Mouse (Mus musculus) liver, adult 2 months (tissue): ENCODE measurements around the gene Cpa3. TPM values are rescaled to one million over a fixed set of nuclear protein-coding genes. Genes with fewer than 3 reads are reported as not detected.

Experiments used
- DNase-seq: peaks from one replicate; pipeline ENCODE4 v3.0.0-alpha.2; 2011; ENCODE audit warnings: low read depth, low spot score; ENCODE audit errors: extremely low read depth
- H3K27ac ChIP-seq: fragments of 200-500 bp; replicated peaks from 2 replicates; pipeline ENCODE4 v1.5.1; 2012; ENCODE audit warnings: low read depth, mild to moderate bottlenecking, control low read depth, inconsistent platforms, low read length; ENCODE audit not compliant: insufficient read depth
- H3K27me3 ChIP-seq: fragments of 200-500 bp; 2 replicates; pipeline ENCODE4 v1.6.1; 2012; ENCODE audit warnings: mild to moderate bottlenecking, moderate library complexity, low read length, inconsistent platforms; ENCODE audit not compliant: control insufficient read depth, insufficient read depth
- H3K36me3 ChIP-seq: fragments of 200-500 bp; 2 replicates; pipeline ENCODE4 v1.6.1; 2012; ENCODE audit warnings: low read length, inconsistent platforms; ENCODE audit not compliant: control insufficient read depth, insufficient read depth
- H3K4me1 ChIP-seq: fragments of 200-500 bp; 2 replicates; pipeline ENCODE4 v1.6.1; 2011; ENCODE audit warnings: low read length; ENCODE audit not compliant: control insufficient read depth, insufficient read depth
- H3K4me3 ChIP-seq: fragments of 200-500 bp; 2 replicates; pipeline ENCODE4 v1.5.1; 2011; ENCODE audit warnings: low read depth, mild to moderate bottlenecking, control low read depth, low read length, moderate library complexity; ENCODE audit not compliant: insufficient read depth
- H3K79me2 ChIP-seq: fragments of 200-500 bp; 2 replicates; pipeline ENCODE4 v1.6.1; 2012; ENCODE audit warnings: inconsistent platforms, mild to moderate bottlenecking, low read length, moderate library complexity; ENCODE audit not compliant: control insufficient read depth, insufficient read depth
- H3K9ac ChIP-seq: fragments of 200-500 bp; 2 replicates; pipeline ENCODE4 v1.6.1; 2012; ENCODE audit warnings: low read depth, mild to moderate bottlenecking, control low read depth, inconsistent platforms, low read length
- CTCF ChIP-seq: fragments of 200-500 bp; IDR thresholded peaks from 2 replicates; pipeline ENCODE4 v1.5.1; 2011; ENCODE audit warnings: low read depth, low read length, control low read depth
- POLR2A ChIP-seq: fragments of 200-500 bp; IDR thresholded peaks from 2 replicates; pipeline ENCODE4 v1.6.1; 2011; ENCODE audit warnings: low read length, control low read depth; ENCODE audit not compliant: insufficient read depth; ENCODE audit errors: extremely low read depth
- WGBS: fragments of 180-500 bp; shearing (Covaris S2); methylation state at CpG from one replicate; pipeline ENCODE4 v1.1.7; 2018; 5-methylcytosine and 5-hydroxymethylcytosine counted together
- polyA plus RNA-seq: library from polyadenylated mRNA; depleted of rRNA; stranded (reverse); fragments of >200 nt; gene quantifications from 2 replicates; pipeline ENCODE4 v1.2.3, GENCODE M21; 2012
- total RNA-seq: library from RNA; depleted of rRNA; stranded (reverse); fragments of >200 nt; gene quantifications from 2 replicates; pipeline ENCODE4 v1.2.3, GENCODE M21; 2014

Gene Cpa3
- total and polyA plus RNA-seq, 2 experiments = 0.09 TPM; not detected in 1

DNA sequence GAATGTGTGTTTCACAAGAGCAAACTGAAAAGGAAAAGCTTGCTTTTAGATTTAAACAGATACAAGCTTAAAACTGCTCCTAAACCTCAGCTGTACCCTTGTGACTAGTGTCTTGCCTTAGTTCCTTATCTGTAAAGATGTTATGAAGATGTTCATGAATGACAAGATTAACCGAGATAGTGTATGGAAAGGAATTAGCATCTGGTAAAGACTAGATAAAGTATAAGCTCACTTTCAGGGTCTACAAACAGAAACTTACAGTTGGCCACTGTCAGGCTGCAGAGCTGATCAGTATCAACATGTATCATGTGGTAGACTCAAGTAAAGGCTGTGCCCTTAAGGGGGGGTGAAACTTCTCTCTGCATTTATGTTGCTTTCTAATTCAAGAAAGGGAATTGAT is 1.9 kb upstream of the Cpa3 start:
- H3K27ac ChIP-seq = no peak overlapping the region
- H3K36me3 ChIP-seq = no peaks in the 10 kb centered on the region
- no peaks in the 10 kb centered on the region for H3K79me2 ChIP-seq
- no peak for DNase-seq
- no peaks in the 10 kb centered on the region for H3K27me3 ChIP-seq
- H3K9ac ChIP-seq = no peak overlapping the region
- TF ChIP-seq POLR2A = no peak
- no peak overlapping the region for H3K4me3 ChIP-seq
- WGBS = 81% methylated on average over 1 of the region's 1 CpGs
- H3K4me1 ChIP-seq = no peaks in the 10 kb centered on the region

DNA sequence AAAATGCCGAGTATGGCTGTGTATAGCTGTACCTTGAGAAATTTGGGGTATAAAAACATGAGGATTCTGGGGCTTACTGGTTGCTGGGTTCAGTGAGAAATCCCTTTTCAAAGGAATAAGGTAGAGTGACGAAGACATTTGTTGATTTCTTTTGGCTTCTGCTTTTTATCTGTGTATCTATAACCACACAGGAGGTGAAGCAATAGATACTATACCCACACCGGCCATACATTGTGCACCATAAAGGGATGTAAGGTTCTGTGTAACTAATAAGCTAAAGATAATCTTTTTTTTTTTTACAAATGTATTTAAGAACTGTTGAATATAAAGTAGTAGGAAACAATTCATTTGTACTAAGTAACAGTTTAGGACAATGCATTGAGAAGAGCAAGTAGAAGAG is 2.2 kb downstream of the Cpa3 start:
- Histone ChIP-seq H3K27ac (no peak overlapping the region), H3K79me2 (no peaks in the 10 kb centered on the region), H3K27me3 (no peaks in the 10 kb centered on the region), H3K36me3 (no peaks in the 10 kb centered on the region), H3K4me1 (no peaks in the 10 kb centered on the region), H3K9ac (no peak overlapping the region), H3K4me3 (no peak overlapping the region)
- no peak for DNase-seq
- TF ChIP-seq CTCF (no peak), POLR2A (no peak)
- WGBS = 75% methylated on average over 3 of the region's 3 CpGs

- no peak overlapping the region for H3K9ac ChIP-seq
- no peaks in the 10 kb centered on the region for H3K79me2 ChIP-seq
- no peak for TF ChIP-seq CTCF
- TF ChIP-seq POLR2A = no peak
- WGBS = 17% methylated on average over 1 of the region's 1 CpGs
- no peak overlapping the region for H3K27ac ChIP-seq
- H3K27me3 ChIP-seq = no peaks in the 10 kb centered on the region
- no peak overlapping the region for H3K4me3 ChIP-seq
- DNase-seq = no peak
- no peaks in the 10 kb centered on the region for H3K36me3 ChIP-seq
- no peaks in the 10 kb centered on the region for H3K4me1 ChIP-seq
Measured at GRCm38 (mm10) chr3:20236965-20237364, 5.0 kb downstream of the Cpa3 start.

DNA sequence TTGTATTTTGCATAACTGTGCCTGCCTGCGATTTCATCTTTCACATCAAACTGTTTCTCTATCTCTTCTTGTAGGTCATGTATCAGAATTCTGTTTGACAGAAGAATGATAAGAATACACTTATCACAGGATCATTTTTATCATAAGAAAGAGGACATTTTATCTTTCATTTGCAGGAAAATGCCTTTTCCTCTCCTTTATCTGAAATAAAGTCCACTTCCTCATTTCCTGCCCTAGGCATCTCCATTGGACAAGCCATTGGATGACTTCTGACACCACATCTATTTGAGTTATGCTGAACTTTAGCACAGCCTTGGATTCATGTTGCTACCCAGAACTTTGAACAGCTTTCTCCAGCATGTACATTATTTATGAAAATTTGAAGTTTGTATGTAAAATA is 13.0 kb downstream of the Cpa3 start:
- Histone ChIP-seq H3K9ac (no peak overlapping the region), H3K36me3 (no peaks in the 10 kb centered on the region), H3K79me2 (no peaks in the 10 kb centered on the region), H3K4me3 (no peak overlapping the region), H3K27me3 (no peaks in the 10 kb centered on the region), H3K27ac (no peak overlapping the region), H3K4me1 (no peaks in the 10 kb centered on the region)
- TF ChIP-seq CTCF (no peak), POLR2A (no peak)
- WGBS = 73% methylated on average over 1 of the region's 1 CpGs
- no peak for DNase-seq

DNA sequence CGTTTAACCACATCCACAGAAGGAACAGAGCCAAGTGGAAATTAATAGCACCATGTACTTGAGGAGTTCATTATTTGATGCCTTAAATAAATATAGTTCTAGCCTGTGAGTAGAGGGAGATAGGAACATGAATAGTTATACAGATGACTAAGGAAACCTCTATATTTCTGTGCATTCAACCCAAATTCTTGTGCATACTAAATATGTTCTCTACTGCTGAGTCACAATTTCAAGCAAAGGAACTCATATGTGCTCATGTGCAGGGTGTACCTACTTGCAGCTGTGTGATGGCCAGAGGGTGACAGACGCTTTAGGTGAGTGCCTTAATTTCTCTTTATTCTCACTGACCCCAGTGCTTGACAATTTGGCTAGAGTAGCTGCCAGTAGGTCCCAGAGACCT is 16.6 kb downstream of the Cpa3 start:
- WGBS = 71% methylated on average over 2 of the region's 2 CpGs
- DNase-seq = no peak
- Histone ChIP-seq H3K27me3 (no peaks in the 10 kb centered on the region), H3K27ac (no peak overlapping the region), H3K4me3 (no peak overlapping the region), H3K79me2 (no peaks in the 10 kb centered on the region), H3K4me1 (no peaks in the 10 kb centered on the region), H3K36me3 (no peaks in the 10 kb centered on the region), H3K9ac (no peak overlapping the region)
- TF ChIP-seq CTCF (no peak), POLR2A (no peak)

- Histone ChIP-seq H3K4me1 (no peaks in the 10 kb centered on the region), H3K27me3 (no peaks in the 10 kb centered on the region), H3K27ac (no peak overlapping the region), H3K4me3 (no peak overlapping the region), H3K9ac (no peak overlapping the region), H3K79me2 (no peaks in the 10 kb centered on the region), H3K36me3 (no peaks in the 10 kb centered on the region)
- 65% methylated on average over 9 of the region's 9 CpGs for WGBS
- DNase-seq = no peak
- TF ChIP-seq CTCF (no peak), POLR2A (no peak)
Measured at GRCm38 (mm10) chr3:20222926-20223698, 18.9 kb downstream of the Cpa3 start.
